Mouse (Mus musculus): ENCODE data around the gene Muc3.
"Not testable (repeated sequence)": the region's sequence is repeated elsewhere in the genome, so short reads cannot be mapped to it uniquely, and the experiment has no call there.

The Muc3 gene

GRCm38 (mm10) chr5:137122686-137123193, 26.4 kb downstream of the Muc3 start:
- DNase-seq (ENCODE audit: low spot score in 2 of 2) = peak in 1 of 2 experiments; percentile 64

GRCm38 (mm10) chr5:137121280-137121679, 27.8 kb downstream of the Muc3 start:
- DNase-seq (ENCODE audit: low spot score in 2 of 2) = no peak

GRCm38 (mm10) chr5:137118878-137119277, 30.2 kb downstream of the Muc3 start:
- no peak for DNase-seq (ENCODE audit: low spot score in 2 of 2)

- not testable (repeated sequence) for DNase-seq (ENCODE audit: low spot score in 2 of 2)
Measured at GRCm38 (mm10) chr5:137117994-137118393, 31.1 kb downstream of the Muc3 start.

- DNase-seq (ENCODE audit: low spot score in 2 of 2) = no peak
Measured at GRCm38 (mm10) chr5:137116987-137117386, 32.1 kb downstream of the Muc3 start.

DNA sequence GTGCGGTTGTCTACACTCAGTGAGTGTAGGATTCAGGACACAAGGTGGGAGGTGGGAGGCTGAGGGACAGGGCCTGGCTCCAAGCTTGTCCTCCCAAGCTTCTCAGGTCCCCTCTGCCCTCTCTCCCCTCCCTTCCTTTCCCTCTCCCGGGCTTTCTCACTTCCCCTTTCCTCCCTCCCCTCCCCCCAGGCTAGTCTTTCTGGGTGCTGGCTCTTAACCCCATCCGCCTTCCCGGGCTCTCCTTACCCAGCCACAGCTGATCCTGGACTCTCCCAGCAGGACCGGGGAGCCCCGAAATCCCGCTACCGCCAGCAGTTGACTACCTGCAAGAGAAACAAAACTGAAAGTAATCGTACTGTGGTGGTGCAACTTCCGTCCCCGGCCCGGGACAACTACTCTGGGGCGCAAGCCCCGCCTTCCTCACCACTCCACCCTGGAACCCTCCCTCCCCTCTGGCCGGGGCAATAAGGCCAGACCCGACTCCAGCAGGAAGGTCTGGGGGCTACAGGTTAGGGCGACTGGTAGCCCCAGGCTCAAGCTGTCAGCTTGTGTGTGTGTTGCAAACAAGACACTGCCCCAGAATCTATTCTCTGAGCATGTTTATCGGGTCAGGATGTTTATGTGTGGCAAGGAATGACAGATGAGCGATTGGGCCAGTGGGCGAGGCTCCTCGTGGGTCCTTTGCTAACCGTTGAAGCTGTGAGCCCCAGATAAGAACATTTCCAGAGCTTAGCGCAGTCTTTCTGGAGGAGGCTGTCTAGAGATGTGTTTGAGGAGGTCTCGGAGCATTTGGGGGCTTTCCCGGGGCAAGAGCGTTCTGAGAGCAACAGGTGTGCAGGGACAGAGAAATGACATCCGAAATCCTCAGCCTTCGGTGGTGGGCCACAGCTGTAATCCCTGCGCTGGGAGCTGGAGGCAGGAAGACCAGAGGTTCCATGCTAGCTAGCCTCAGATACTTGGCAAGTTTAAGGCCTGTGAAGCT, 33.0 kb downstream of the Muc3 start, which contains the start of gene Trim56:
Gene Trim56 (minus strand): TSS at position 344 of the 982 bp plus-strand sequence.
- no peak for DNase-seq (ENCODE audit: low spot score in 2 of 2)

- DNase-seq (ENCODE audit: low spot score in 2 of 2) = no peak
Measured at GRCm38 (mm10) chr5:137114891-137115561, 34.1 kb downstream of the Muc3 start.

- no peak for DNase-seq (ENCODE audit: low spot score in 2 of 2)
Measured at GRCm38 (mm10) chr5:137111542-137112408, 37.3 kb downstream of the Muc3 start.

DNA sequence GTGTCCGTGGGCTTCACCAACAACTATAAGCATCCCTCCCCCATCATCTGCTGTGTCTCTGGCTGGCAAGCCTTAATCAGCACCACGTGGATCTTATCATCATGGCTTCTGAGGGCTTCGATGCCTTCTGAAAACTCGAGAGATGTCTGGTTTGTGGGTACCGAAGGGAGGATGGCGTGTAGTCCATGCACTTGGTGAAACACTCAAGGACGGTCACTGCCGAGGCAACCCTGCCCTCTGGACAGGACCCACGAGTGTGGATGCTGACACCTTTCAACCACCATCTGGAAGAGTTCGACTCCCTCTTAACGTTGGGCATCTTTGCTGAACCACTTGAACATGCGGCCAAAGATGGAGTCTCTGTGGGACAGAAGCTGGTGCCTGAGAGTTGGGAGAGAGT, 38.3 kb downstream of the Muc3 start:
- no peak for DNase-seq (ENCODE audit: low spot score in 2 of 2)

GRCm38 (mm10) chr5:137109941-137110593, 39.1 kb downstream of the Muc3 start:
- DNase-seq (ENCODE audit: low spot score in 2 of 2) = no peak

DNA sequence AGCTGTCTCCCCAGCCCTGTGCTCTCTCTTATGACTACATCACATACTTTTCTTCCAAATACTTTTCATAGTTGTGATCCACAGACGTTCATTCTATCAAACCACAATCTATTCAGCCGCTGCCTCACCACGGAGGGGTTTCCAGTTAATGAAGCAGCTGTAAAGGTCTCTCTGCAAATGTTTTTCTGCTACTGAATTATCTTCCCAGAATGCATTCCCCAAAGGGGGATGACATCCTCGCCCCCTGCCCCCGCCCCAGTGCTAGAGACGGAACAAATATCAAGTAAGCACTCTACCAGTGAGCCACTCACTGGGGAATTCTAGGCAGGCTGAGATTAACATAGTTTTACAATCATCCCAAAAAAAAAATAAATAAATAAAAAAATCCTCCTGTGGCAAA, 41.0 kb downstream of the Muc3 start:
- no peak for DNase-seq (ENCODE audit: low spot score in 2 of 2)

- no peak for DNase-seq (ENCODE audit: low spot score in 2 of 2)
Measured at GRCm38 (mm10) chr5:137107670-137108069, 41.5 kb downstream of the Muc3 start.

DNA sequence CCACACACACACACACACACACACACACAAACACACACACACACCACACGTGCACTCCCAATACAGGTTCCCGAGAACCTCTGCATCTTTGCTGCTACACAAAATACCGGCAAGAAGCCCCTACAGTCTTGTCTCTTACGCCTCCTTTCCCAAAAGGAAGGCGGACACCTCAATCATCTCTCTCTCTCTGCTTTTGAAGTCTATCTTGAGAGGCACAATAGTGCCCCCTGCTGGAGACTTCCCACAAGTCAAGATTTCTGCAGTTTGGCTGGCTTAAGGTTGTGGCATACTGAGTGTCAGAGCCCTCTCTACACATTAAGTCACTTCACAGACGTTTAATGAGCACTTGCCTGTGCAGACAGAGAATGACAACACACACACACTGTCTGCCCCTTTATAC, 42.1 kb downstream of the Muc3 start:
- peak; percentile 42 to 80 for DNase-seq (ENCODE audit: low spot score in 2 of 2)

GRCm38 (mm10) chr5:137106434-137106833, 42.7 kb downstream of the Muc3 start:
- DNase-seq (ENCODE audit: low spot score in 2 of 2) = no peak

DNA sequence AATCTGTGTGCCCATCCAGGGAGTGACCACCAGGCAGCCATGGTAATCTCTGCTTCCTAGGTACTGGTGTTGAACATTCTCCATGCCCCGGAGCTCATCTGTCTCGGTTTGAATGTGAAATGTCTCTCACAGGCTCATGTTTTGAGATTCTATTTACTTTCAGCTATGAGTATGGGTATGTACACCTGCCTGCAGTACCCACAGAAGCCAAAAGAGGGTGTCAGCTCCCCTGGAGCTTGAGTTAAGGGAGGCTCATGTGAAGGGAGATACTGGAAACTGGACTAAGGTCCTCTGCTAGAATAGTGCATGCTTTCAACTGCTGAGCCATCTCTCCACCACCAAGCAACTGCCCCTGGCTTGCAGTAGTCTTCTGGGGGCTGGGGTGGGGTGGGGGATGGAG, 45.2 kb downstream of the Muc3 start:
- no peak for DNase-seq (ENCODE audit: low spot score in 2 of 2)

DNA sequence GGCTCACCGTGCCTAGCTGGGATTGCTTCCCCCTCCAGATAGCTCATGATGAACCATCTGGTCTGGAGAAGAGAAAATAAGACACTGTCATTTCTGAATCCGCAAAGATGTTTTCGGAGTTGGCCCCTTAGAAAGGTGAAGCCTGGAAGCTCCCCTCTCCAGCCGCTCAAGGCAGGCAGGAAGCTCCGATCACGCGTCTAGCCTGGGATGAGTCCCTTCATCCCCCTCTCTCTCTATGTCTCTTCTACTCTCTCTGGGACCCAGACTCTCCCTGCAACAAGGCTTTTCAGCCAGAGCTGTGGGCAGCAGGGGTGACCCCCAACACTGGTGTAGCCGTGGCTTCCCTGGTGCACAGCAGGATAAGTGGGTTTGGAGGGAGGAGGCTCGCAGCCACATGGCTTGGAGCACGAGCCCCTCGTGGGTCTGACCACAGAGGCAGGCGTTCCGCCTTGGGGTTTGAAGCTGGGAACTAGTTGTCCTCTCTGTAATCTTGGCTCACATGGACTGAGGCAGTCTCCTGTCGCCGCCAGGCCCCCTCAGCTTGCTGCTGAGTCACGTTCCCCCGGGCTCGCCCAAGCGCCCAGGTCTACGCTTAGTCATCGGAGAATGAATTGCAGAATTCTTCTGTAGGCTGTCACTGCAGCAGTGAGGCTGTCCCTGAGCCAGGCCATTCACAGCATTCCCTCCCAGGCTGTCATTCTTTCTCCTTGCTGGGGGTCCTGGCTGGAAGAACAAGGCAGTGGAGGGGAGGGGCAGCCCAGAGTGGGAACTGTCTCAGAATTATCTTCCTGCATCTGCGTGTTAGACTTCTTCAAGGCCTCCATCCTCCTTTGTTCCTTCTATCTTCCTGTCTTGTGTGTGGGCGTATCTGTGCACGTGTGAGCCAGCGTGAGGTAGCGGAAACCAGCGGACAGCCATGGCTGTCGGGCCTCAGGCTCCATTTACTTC, 46.3 kb downstream of the Muc3 start:
- peak in 1 of 2 experiments; percentile 46 for DNase-seq (ENCODE audit: low spot score in 2 of 2)

DNA sequence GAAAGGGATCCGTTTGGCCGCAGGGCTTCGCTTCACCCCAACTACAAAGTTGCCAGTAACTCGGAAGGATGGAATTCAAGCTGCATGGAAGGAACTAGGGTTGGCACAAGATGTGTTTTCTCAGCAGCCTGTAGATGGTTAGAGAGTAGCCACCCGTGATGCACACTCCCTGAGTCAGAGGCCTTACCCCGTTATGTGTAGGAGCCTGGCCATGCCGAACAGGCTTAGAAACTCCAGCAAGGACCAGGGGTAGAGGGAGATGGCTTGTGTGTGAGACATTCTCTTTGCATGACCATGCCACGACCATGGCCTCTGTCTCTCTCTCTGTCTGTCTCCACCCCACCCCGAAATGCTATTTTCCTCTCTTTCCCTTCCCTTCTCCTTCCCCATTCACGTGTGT, 47.0 kb downstream of the Muc3 start:
- no peak for DNase-seq (ENCODE audit: low spot score in 2 of 2)

DNA sequence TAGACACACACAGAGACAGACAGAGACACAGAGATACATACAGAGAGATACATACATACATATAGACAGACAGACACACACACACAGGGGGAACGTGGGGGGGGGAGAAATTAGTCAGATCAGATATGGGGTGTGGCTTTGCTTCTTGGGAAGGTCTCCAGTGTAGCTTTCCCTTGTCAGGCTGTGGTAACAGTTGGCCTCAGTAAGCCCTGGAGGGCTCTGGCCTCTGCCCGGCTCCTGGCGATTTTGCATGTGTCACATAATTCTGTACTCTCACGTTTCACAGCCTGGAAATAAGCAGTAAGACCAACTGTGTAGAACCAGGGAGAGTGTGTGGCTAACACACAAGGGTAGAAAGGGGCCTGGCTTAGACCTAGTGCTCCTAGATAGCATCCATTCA, 48.5 kb downstream of the Muc3 start:
- no peak for DNase-seq (ENCODE audit: low spot score in 2 of 2)

GRCm38 (mm10) chr5:137098418-137098817, 50.7 kb downstream of the Muc3 start:
- no peak for DNase-seq (ENCODE audit: low spot score in 2 of 2)

GRCm38 (mm10) chr5:137096037-137096436, 53.1 kb downstream of the Muc3 start:
- no peak for DNase-seq (ENCODE audit: low spot score in 2 of 2)
